Mouse (Mus musculus) testis, postnatal 14 days (tissue): ENCODE measurements around the gene Tbc1d7.

ENCODE experiments used
- DNase-seq: peaks from one replicate; pipeline ENCODE4 v3.0.0; 2021; ENCODE audit warnings: low spot score

Gene Tbc1d7

GRCm38 (mm10) chr13:43193932-43194331 is 22.6 kb upstream of the Tbc1d7 start:
- DNase-seq: no peak

GRCm38 (mm10) chr13:43193266-43193665 is 22.0 kb upstream of the Tbc1d7 start:
- DNase-seq: no peak

GRCm38 (mm10) chr13:43191741-43192192 is 20.5 kb upstream of the Tbc1d7 start:
- peak; percentile 45 for DNase-seq

- DNase-seq: no peak
Observed at GRCm38 (mm10) chr13:43191290-43191689, 20.0 kb upstream of the Tbc1d7 start.

- DNase-seq: no peak
Observed at GRCm38 (mm10) chr13:43187736-43188135, 16.4 kb upstream of the Tbc1d7 start.

- no peak for DNase-seq
Observed at GRCm38 (mm10) chr13:43183248-43184055, 12.2 kb upstream of the Tbc1d7 start.

GRCm38 (mm10) chr13:43182465-43183201 is 11.3 kb upstream of the Tbc1d7 start:
- peak; percentile 61 for DNase-seq

GRCm38 (mm10) chr13:43181104-43181503 is 9.8 kb upstream of the Tbc1d7 start:
- DNase-seq: no peak

- DNase-seq: no peak
Observed at GRCm38 (mm10) chr13:43177317-43177716, 6.0 kb upstream of the Tbc1d7 start.

- no peak for DNase-seq
Observed at GRCm38 (mm10) chr13:43176676-43177075, 5.4 kb upstream of the Tbc1d7 start.

GRCm38 (mm10) chr13:43173262-43173661 is 2.0 kb upstream of the Tbc1d7 start:
- DNase-seq: peak; percentile 53

- no peak for DNase-seq
Observed at GRCm38 (mm10) chr13:43172036-43172713, 874 bp upstream of the Tbc1d7 start.

GRCm38 (mm10) chr13:43167721-43168120 is 3.6 kb downstream of the Tbc1d7 start:
- DNase-seq: no peak

- DNase-seq: no peak
Observed at GRCm38 (mm10) chr13:43159429-43159828, 11.9 kb downstream of the Tbc1d7 start.

- DNase-seq: no peak
Observed at GRCm38 (mm10) chr13:43158281-43158680, 13.0 kb downstream of the Tbc1d7 start.

- no peak for DNase-seq
Observed at GRCm38 (mm10) chr13:43157370-43157769, 13.9 kb downstream of the Tbc1d7 start.

- DNase-seq: no peak
Observed at GRCm38 (mm10) chr13:43152005-43152520, 19.2 kb downstream of the Tbc1d7 start.

GRCm38 (mm10) chr13:43149661-43150060 is 21.6 kb downstream of the Tbc1d7 start:
- DNase-seq: no peak

- DNase-seq: no peak
Observed at GRCm38 (mm10) chr13:43148692-43149091, 22.6 kb downstream of the Tbc1d7 start.

- DNase-seq: no peak
Observed at GRCm38 (mm10) chr13:43146515-43147258, 24.6 kb downstream of the Tbc1d7 start.

- no peak for DNase-seq
Observed at GRCm38 (mm10) chr13:43144720-43145418, 26.4 kb downstream of the Tbc1d7 start.
